Mouse (Mus musculus) frontal cortex, adult (tissue): ENCODE measurements at regions not wholly inside any gene's neighbourhood (a gene's known extent, or its start where the extent isn't known, plus 50 kb on each side); places are given as distances from the start of the nearest gene placed in this dataset.

Source experiments
- ATAC-seq: cut with Nextera tagmentation; 2 replicates; pipeline ENCODE4 v1.9.2; 2017; ENCODE audit warnings: mild to moderate bottlenecking, moderate library complexity, mixed read lengths; ENCODE audit not compliant: low TSS enrichment

GRCm38 (mm10) chr7:96095185-96095584 lies 75.9 kb upstream of the Tenm4 start:
- ATAC-seq: no peak

DNA sequence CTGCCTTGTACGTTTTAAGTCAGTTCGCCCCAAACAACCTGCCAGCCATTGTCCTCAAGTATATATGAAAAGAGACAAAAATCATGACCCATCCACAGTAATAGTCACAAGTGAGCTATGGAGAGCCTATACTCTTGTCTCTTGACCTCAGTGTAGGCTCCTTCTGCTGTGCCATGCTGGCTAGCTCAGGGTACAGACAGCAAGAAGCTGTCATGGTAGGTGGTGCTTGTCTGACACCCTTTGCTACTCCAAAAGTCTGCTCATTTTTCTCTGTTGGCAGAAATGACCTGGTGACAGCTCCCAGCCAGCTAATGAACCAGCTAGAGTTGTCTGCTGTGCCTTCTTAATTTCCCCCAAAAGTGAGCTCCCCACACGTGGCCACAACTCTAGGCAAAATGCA lies 75.3 kb upstream of the Tenm4 start:
- ATAC-seq: no peak

DNA sequence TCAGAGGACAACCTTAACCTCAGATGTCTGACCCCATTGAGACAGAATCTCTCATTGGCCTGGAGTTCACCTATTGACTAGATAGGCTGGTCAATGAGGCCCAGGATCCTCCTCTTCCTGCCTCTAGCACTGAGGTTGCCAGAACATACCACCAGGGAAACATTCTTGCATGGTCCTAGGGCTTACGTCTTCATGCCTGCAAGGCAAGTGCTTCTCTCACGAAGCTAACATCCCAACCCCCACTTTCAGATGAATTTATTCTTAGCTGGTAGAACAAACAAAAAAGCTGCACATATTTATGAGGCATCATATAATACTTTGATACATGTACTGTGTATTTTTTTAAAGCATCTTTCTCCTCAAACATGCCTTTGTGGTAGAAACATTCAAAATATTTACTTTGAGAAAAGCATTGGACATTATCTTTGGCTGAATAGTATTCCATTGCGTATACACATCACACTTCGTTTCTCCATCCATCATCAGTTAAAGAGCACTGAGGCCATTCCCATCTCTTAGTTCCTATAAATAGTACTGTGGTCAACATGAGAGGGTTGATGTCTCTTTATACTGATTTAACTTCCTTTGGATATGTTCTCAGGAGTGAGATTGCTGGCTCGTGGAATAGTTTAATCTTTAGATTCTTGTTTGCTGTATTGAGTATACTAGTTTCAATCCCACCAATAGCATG lies 72.2 kb upstream of the Tenm4 start:
- ATAC-seq: no peak

GRCm38 (mm10) chr7:96102727-96103126 lies 68.3 kb upstream of the Tenm4 start:
- no peak for ATAC-seq

DNA sequence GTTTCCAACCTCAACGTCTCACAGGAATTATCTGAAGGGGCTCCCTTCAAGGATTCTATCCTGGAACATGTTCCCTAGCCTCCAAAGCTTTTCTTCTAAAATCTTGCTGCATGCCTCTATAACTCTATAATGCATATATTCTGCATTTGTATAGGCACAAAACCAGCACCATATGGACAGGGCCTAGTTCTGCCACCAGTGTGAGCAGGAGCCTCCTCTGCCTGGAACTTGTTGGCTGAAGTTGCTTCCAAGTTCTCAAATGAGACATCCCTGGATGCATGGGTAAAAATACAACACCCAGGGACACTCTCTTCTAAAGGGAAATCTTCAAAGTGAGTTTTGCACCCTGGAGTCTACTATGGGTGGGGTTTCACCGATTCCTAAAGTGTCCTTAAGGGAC lies 62.3 kb upstream of the Tenm4 start:
- ATAC-seq: peak; percentile 82

GRCm38 (mm10) chr7:96120142-96120541 lies 50.9 kb upstream of the Tenm4 start:
- ATAC-seq: peak; percentile 93
